Mouse (Mus musculus) thymus, adult 2 months (tissue): Measurements from ENCODE around the gene Tldc1. TPM values are rescaled to one million over a fixed set of nuclear protein-coding genes. Genes with fewer than 3 reads are reported as not detected.

Experiments
- DNase-seq: peaks from one replicate; pipeline ENCODE4 v3.0.0; 2021
- H3K27ac ChIP-seq: fragments of 200-500 bp; 2 replicates; pipeline ENCODE4 v1.5.1; 2012; ENCODE audit warnings: low read length, control low read depth; ENCODE audit not compliant: control insufficient read depth, insufficient read depth
- H3K27me3 ChIP-seq: fragments of 200-500 bp; 2 replicates; pipeline ENCODE4 v1.6.1; 2012; ENCODE audit warnings: mild to moderate bottlenecking, low read length, moderate library complexity, mixed read lengths; ENCODE audit not compliant: control insufficient read depth, insufficient read depth
- H3K36me3 ChIP-seq: fragments of 200-500 bp; 2 replicates; pipeline ENCODE4 v1.6.1; 2012; ENCODE audit warnings: mild to moderate bottlenecking, low read length, moderate library complexity; ENCODE audit not compliant: control insufficient read depth, insufficient read depth
- H3K4me1 ChIP-seq: fragments of 200-500 bp; replicated peaks from 2 replicates; pipeline ENCODE4 v1.6.1; 2012; ENCODE audit warnings: low read length; ENCODE audit not compliant: control insufficient read depth, insufficient read depth
- H3K4me3 ChIP-seq: fragments of 200-500 bp; 2 replicates; pipeline ENCODE4 v1.5.1; 2012; ENCODE audit warnings: mild to moderate bottlenecking, low read length, control low read depth, moderate library complexity; ENCODE audit not compliant: control insufficient read depth, insufficient read depth
- CTCF ChIP-seq: fragments of 200-500 bp; IDR thresholded peaks from 2 replicates; pipeline ENCODE4 v1.5.1; 2012; ENCODE audit warnings: mild to moderate bottlenecking, control low read depth, low read length, moderate library complexity, borderline replicate concordance; ENCODE audit not compliant: control insufficient read depth, poor library complexity, insufficient read depth; ENCODE audit errors: extremely low read depth
- POLR2A ChIP-seq: fragments of 200-500 bp; IDR thresholded peaks from 2 replicates; pipeline ENCODE4 v1.6.1; 2012; ENCODE audit warnings: mild to moderate bottlenecking, low read length, control low read depth, moderate library complexity; ENCODE audit not compliant: control insufficient read depth, poor library complexity, insufficient read depth; ENCODE audit errors: extremely low read depth
- WGBS: fragments of 180-500 bp; shearing (Covaris S2); methylation state at CpG from one replicate; pipeline ENCODE4 v1.1.7; 2018; 5-methylcytosine and 5-hydroxymethylcytosine counted together
- polyA plus RNA-seq: library from polyadenylated mRNA; depleted of rRNA; stranded (reverse); fragments of >200 nt; gene quantifications from 2 replicates; pipeline ENCODE4 v1.2.3, GENCODE M21; 2012

The Tldc1 gene
- polyA plus RNA-seq, 1 experiment, result 13.9 TPM

DNA sequence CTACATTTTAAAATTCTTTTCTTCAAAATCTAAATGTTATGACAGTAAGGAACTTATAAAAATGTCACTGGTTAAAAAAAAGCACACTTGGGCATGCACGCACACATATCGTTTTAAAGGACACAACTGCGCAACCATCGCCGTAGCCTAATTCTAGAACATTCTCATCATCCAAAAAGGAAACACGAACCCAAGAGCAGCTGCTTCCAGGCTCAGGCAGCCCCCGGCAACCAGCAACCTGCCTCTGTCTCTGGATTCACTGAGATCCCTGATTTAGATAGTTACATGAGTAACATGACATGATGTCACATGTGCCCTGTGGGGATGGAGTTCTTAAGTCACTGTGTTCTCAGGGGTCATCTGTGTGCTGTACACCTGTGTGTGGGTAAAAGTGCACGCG, 45.1 kb upstream of the Tldc1 start:
- Histone ChIP-seq H3K27ac (no peak overlapping the region), H3K36me3 (no peaks in the 10 kb centered on the region), H3K27me3 (no peaks in the 10 kb centered on the region), H3K4me3 (no peak overlapping the region), H3K4me1 (peaks cover 30% of the 10 kb centered on the region)
- DNase-seq, result no peak
- no peak for TF ChIP-seq POLR2A
- TF ChIP-seq CTCF, result no peak
- WGBS, result 98% methylated on average over 9 of the region's 9 CpGs

DNA sequence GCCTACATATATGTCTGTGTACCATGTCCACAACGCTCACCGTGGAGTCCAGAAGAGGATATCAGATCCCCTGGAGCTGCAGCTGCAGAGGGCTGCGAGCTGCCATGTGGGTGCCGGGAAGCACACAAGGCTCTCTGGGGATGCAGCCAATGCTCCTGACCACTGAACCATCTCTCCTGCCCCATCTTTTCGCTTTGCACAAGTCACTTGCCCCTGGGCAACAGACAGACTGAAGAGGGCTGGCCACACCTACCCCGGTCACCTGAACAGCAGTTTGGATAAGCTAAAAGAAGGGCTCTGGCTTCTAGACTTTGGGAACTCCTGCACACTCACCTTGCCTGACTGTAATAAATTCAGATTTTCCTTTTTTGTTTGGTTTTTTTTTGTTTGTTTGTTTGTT, 43.5 kb upstream of the Tldc1 start:
- DNase-seq, result no peak
- no peak for TF ChIP-seq CTCF
- Histone ChIP-seq H3K27me3 (no peaks in the 10 kb centered on the region), H3K4me3 (no peak overlapping the region), H3K36me3 (no peaks in the 10 kb centered on the region), H3K4me1 (peaks cover 19% of the 10 kb centered on the region), H3K27ac (no peak overlapping the region)
- 98% methylated on average over 6 of the region's 6 CpGs for WGBS

- TF ChIP-seq POLR2A (no peak), CTCF (no peak)
- no peaks in the 10 kb centered on the region for H3K27me3 ChIP-seq
- H3K36me3 ChIP-seq, result no peaks in the 10 kb centered on the region
Observed at GRCm38 (mm10) chr8:119819976-119820375, 41.8 kb upstream of the Tldc1 start.

DNA sequence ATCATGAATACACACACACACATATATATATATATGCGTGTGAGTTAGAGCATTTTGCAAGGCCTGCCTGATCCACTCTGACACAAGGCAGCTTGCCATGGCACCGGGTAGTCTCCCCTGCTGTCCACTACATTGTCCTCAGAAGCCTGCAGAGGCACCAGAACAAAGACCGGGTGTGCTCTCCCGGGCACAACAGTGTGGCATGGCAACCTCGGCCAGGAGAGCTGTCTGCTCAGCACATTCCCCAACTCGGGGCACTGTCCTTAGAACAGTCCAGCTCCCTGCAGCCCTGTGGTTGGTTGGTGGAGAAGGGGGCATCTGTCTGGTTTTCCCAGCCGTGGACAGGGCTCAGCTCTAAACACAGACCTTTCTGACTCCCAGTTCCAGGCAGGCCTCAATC, 41.1 kb upstream of the Tldc1 start:
- Histone ChIP-seq H3K36me3 (no peaks in the 10 kb centered on the region), H3K27ac (no peak overlapping the region), H3K4me1 (peaks cover 5% of the 10 kb centered on the region), H3K4me3 (no peak overlapping the region), H3K27me3 (no peaks in the 10 kb centered on the region)
- TF ChIP-seq POLR2A (no peak), CTCF (no peak)
- WGBS, result 93% methylated on average over 7 of the region's 7 CpGs
- DNase-seq, result no peak

More at GRCm38 (mm10) chr8:119819976-119820375, 41.8 kb upstream of the Tldc1 start:
- Histone ChIP-seq H3K27ac (no peak overlapping the region), H3K4me1 (peaks cover 6% of the 10 kb centered on the region), H3K4me3 (no peak overlapping the region)
- WGBS, result 97% methylated on average over 8 of the region's 8 CpGs
- DNase-seq, result no peak

GRCm38 (mm10) chr8:119817446-119817845, 39.2 kb upstream of the Tldc1 start:
- no peak overlapping the region for H3K4me3 ChIP-seq
- no peaks in the 10 kb centered on the region for H3K36me3 ChIP-seq
- no peaks in the 10 kb centered on the region for H3K27me3 ChIP-seq
- TF ChIP-seq CTCF (no peak), POLR2A (no peak)
- no peak for DNase-seq
- H3K4me1 ChIP-seq, result peaks cover 23% of the 10 kb centered on the region
- WGBS, result 62% methylated on average over 12 of the region's 12 CpGs
- no peak overlapping the region for H3K27ac ChIP-seq

GRCm38 (mm10) chr8:119816219-119816618, 38.0 kb upstream of the Tldc1 start:
- H3K27ac ChIP-seq, result no peak overlapping the region
- peaks cover 35% of the 10 kb centered on the region for H3K4me1 ChIP-seq
- DNase-seq, result no peak
- WGBS, result 98% methylated on average over 6 of the region's 6 CpGs
- H3K4me3 ChIP-seq, result no peak overlapping the region
- TF ChIP-seq CTCF, result no peak
- no peak for TF ChIP-seq POLR2A
- H3K36me3 ChIP-seq, result no peaks in the 10 kb centered on the region
- H3K27me3 ChIP-seq, result no peaks in the 10 kb centered on the region
